Mouse (Mus musculus) midbrain, embryonic 11.5 days (tissue): ENCODE results near the gene Hist1h3d. TPM values are rescaled to one million over a fixed set of nuclear protein-coding genes. Genes with fewer than 3 reads are reported as not detected.
"Not testable (repeated sequence)": the region's sequence is repeated elsewhere in the genome, so short reads cannot be mapped to it uniquely, and the experiment has no call there.

Source experiments
- ATAC-seq: fragments of 200-750 bp; cut with Nextera tagmentation; 2 replicates; pipeline ENCODE4 v1.8.0; 2017; ENCODE audit warnings: moderate TSS enrichment, moderate library complexity; ENCODE audit not compliant: low FRiP score
- DNase-seq: peaks from one replicate; pipeline ENCODE4 v3.0.0; 2015; ENCODE audit warnings: low spot score; ENCODE audit errors: missing footprints
- H3K27ac ChIP-seq: fragments of 300-500 bp; sonication (generic); 2 replicates; pipeline ENCODE4 v1.5.1; 2014; ENCODE audit warnings: low read depth, low read length
- H3K27me3 ChIP-seq: fragments of 300-500 bp; sonication (generic); 2 replicates; pipeline ENCODE4 v1.6.1; 2014; ENCODE audit warnings: mild to moderate bottlenecking, low read length, moderate library complexity, mixed read lengths; ENCODE audit not compliant: control insufficient read depth, insufficient read depth
- H3K36me3 ChIP-seq: fragments of 300-500 bp; sonication (generic); 2 replicates; pipeline ENCODE4 v1.6.1; 2014; ENCODE audit warnings: mild to moderate bottlenecking, low read length, moderate library complexity, mixed read lengths; ENCODE audit not compliant: control insufficient read depth, insufficient read depth
- H3K4me1 ChIP-seq: fragments of 300-500 bp; sonication (generic); 2 replicates; pipeline ENCODE4 v1.6.1; 2014; ENCODE audit warnings: low read length; ENCODE audit not compliant: control insufficient read depth, insufficient read depth
- H3K4me2 ChIP-seq: fragments of 300-500 bp; sonication (generic); 2 replicates; pipeline ENCODE4 v1.6.1; 2014; ENCODE audit warnings: mild to moderate bottlenecking, moderate library complexity
- H3K4me3 ChIP-seq: fragments of 300-500 bp; sonication (generic); 2 replicates; pipeline ENCODE4 v1.5.1; 2014; ENCODE audit warnings: low read depth, low read length
- H3K9ac ChIP-seq: fragments of 300-500 bp; sonication (generic); 2 replicates; pipeline ENCODE4 v1.6.1; 2014; ENCODE audit warnings: low read length
- H3K9me3 ChIP-seq: fragments of 300-500 bp; sonication (generic); 2 replicates; pipeline ENCODE4 v1.6.1; 2016; ENCODE audit warnings: low read length; ENCODE audit not compliant: control insufficient read depth
- whole genome bisulfite sequencing: fragments of 180-500 bp; shearing (Covaris S2); extraction: QIAGEN DNeasy Blood & Tissue Kit; methylation state at CpG from one replicate; pipeline ENCODE4 v1.1.7; 2014; 5-methylcytosine and 5-hydroxymethylcytosine counted together
- polyA plus RNA-seq: library from polyadenylated mRNA; unstranded; fragments of >200 nt; fragmentation: Nextera tagmentation; extraction: Ambion mirVana; gene quantifications from 2 replicates; pipeline ENCODE4 v1.2.1, GENCODE M21; 2014

The Hist1h3d gene
- polyA plus RNA-seq, 1 experiment from 2014 or later: 7.4 TPM

GRCm38 (mm10) chr13:23577835-23578234, 2.3 kb downstream of the Hist1h3d start:
- WGBS: 100% methylated on average over 1 of the region's 1 CpGs
- H3K4me2 ChIP-seq: no peak overlapping the region
- no peaks in the 10 kb centered on the region for H3K36me3 ChIP-seq
- no peak overlapping the region for H3K4me3 ChIP-seq
- DNase-seq: peak; percentile 84
- no peak for ATAC-seq
- H3K27ac ChIP-seq: no peak overlapping the region; the same call in 1 of the 2 replicates
- H3K27me3 ChIP-seq: no peaks in the 10 kb centered on the region
- no peak overlapping the region for H3K9ac ChIP-seq
- peaks cover 12% of the 10 kb centered on the region for H3K4me1 ChIP-seq
- H3K9me3 ChIP-seq: no peaks in the 10 kb centered on the region

GRCm38 (mm10) chr13:23581408-23582218, 6.0 kb downstream of the Hist1h3d start, which contains the start of gene Hist1h4d:
Hist1h4d (plus strand) TSS chr13:23581598.
- Histone ChIP-seq H3K27ac (peak within 1 kb of the TSS; percentile 77), H3K27me3 (no peaks in the 10 kb centered on the region), H3K9ac (peak within 1 kb of the TSS; percentile 69), H3K4me3 (peak within 1 kb of the TSS; percentile 42), H3K4me2 (peak within 1 kb of the TSS; percentile 63), H3K36me3 (no peaks in the 10 kb centered on the region), H3K9me3 (no peaks in the 10 kb centered on the region), H3K4me1 (peaks cover 20% of the 10 kb centered on the region)
- WGBS: under 1% methylated on average over 43 of the region's 43 CpGs
- ATAC-seq (peak; percentile 89), DNase-seq (peak; percentile 100)

GRCm38 (mm10) chr13:23582219-23583056, 6.9 kb downstream of the Hist1h3d start:
- H3K4me1 ChIP-seq: peaks cover 17% of the 10 kb centered on the region; the same call in 1 of the 2 replicates
- peak overlapping the region; percentile 63 for H3K4me2 ChIP-seq
- H3K9ac ChIP-seq: peak overlapping the region; percentile 69
- peak overlapping the region; percentile 42 for H3K4me3 ChIP-seq
- no peak for ATAC-seq
- no peaks in the 10 kb centered on the region for H3K27me3 ChIP-seq
- WGBS: 6% methylated on average over 6 of the region's 6 CpGs
- peak overlapping the region; percentile 77 for H3K27ac ChIP-seq
- no peaks in the 10 kb centered on the region for H3K36me3 ChIP-seq
- no peaks in the 10 kb centered on the region for H3K9me3 ChIP-seq
- DNase-seq: peak; percentile 93

DNA sequence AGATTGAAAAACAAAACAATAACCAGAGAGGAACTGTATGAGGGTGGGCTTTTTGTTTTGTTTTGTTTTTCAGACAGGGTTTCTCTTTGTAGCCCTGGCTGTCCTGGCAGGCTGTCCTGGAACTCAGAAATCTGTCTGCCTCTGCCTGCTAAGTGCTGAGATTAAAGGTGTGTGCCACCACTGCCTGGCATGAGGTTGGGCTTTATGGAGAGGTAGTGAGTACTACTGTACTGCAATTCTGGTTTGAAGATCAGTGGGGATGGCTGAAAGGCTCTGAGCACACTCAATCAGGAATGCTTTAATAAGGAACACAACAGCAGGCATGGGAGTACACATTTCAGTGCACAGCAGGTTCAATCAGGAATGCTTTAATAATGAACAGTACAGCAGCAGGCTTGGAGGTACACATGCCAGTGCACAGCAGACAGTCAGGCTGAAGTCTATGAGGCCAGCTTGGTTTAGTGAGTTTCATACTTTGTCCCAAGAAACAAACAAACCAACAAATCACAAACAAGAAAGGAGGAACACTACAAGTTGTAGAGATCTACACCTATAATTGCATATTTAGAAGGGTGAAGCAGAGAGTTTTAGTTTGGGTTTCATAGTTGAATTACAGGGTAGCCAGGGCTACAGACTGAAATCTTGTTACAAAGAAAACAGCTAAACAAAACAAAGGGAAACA, 8.0 kb downstream of the Hist1h3d start:
- ATAC-seq: no peak
- Histone ChIP-seq H3K4me3 (no peak overlapping the region), H3K4me1 (peaks cover 17% of the 10 kb centered on the region; the same call in 1 of the 2 replicates), H3K27ac (peak overlapping the region; percentile 77), H3K27me3 (no peaks in the 10 kb centered on the region), H3K36me3 (no peaks in the 10 kb centered on the region), H3K4me2 (peak overlapping the region; percentile 12), H3K9me3 (no peaks in the 10 kb centered on the region), H3K9ac (peak overlapping the region; percentile 22; the same call in 1 of the 2 replicates)
- peak; percentile 85 for DNase-seq

DNA sequence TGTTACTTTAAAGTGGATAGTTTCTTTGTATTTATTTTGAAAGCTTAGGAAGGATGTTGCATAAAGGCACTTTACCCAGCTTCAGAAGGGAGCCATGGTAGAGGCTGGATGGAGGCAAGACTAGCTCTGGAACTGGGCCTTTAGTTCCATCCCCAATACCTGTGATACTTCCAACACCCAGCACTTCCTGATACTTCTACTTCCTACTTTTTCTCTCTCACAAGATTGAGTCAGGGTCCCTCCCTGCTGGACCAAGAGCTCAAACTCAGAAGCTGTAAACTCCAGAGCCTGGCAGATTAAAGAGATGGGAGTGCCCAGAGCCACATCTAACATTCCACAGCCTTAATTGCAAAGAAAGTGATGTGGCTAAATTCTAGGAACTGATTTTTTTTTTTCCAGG, 8.8 kb downstream of the Hist1h3d start:
- Histone ChIP-seq H3K4me1 (peaks cover 17% of the 10 kb centered on the region; the same call in 1 of the 2 replicates), H3K27me3 (no peaks in the 10 kb centered on the region), H3K9me3 (no peaks in the 10 kb centered on the region), H3K27ac (peak overlapping the region; percentile 98), H3K9ac (peak overlapping the region; percentile 85), H3K4me2 (peak overlapping the region; percentile 78), H3K36me3 (no peaks in the 10 kb centered on the region), H3K4me3 (peak overlapping the region; percentile 40; the same call in 1 of the 2 replicates)
- ATAC-seq: no peak
- DNase-seq: peak; percentile 90

GRCm38 (mm10) chr13:23585029-23585441, 9.5 kb downstream of the Hist1h3d start:
- peak; percentile 8 for ATAC-seq
- whole genome bisulfite sequencing: under 1% methylated on average over 21 of the region's 21 CpGs
- H3K9ac ChIP-seq: peak overlapping the region; percentile 85
- peaks cover 17% of the 10 kb centered on the region; the same call in 1 of the 2 replicates for H3K4me1 ChIP-seq
- peak; percentile 97 for DNase-seq
- peak overlapping the region; percentile 98 for H3K27ac ChIP-seq
- no peaks in the 10 kb centered on the region for H3K27me3 ChIP-seq
- H3K36me3 ChIP-seq: no peaks in the 10 kb centered on the region
- peak overlapping the region; percentile 40 for H3K4me3 ChIP-seq
- H3K4me2 ChIP-seq: peak overlapping the region; percentile 78
- H3K9me3 ChIP-seq: no peaks in the 10 kb centered on the region

- Histone ChIP-seq H3K4me3 (peak overlapping the region; percentile 40), H3K9ac (peak overlapping the region; percentile 85), H3K4me2 (peak overlapping the region; percentile 78), H3K4me1 (peaks cover 17% of the 10 kb centered on the region; the same call in 1 of the 2 replicates), H3K27ac (peak overlapping the region; percentile 98)
- ATAC-seq: peak; percentile 87
- not testable (repeated sequence) for H3K9me3 ChIP-seq, H3K27me3 ChIP-seq, H3K36me3 ChIP-seq
- WGBS: under 1% methylated on average over 28 of the region's 36 CpGs
- DNase-seq: peak; percentile 99
These were observed 10.0 kb downstream of the Hist1h3d start for GRCm38 (mm10) chr13:23585442-23586098.
